Mouse (Mus musculus) mesoderm, embryonic 11.5 days (tissue): ENCODE measurements around the gene Bcl9l.

Experiments
- DNase-seq: peaks from one replicate; pipeline ENCODE4 v3.0.0-alpha.2; 2012; ENCODE audit warnings: low read depth, low spot score

Bcl9l gene

GRCm38 (mm10) chr9:44511935-44512716, 29.5 kb downstream of the Bcl9l start:
- DNase-seq = no peak

GRCm38 (mm10) chr9:44512717-44513003, 30.0 kb downstream of the Bcl9l start:
- DNase-seq = no peak

GRCm38 (mm10) chr9:44513121-44513520, 30.5 kb downstream of the Bcl9l start:
- no peak for DNase-seq

- DNase-seq = no peak
Measured at GRCm38 (mm10) chr9:44513610-44514009, 31.0 kb downstream of the Bcl9l start.

- DNase-seq = no peak
Measured at GRCm38 (mm10) chr9:44514147-44514546, 31.5 kb downstream of the Bcl9l start.

- no peak for DNase-seq
Measured at GRCm38 (mm10) chr9:44515131-44515751, 32.6 kb downstream of the Bcl9l start.

GRCm38 (mm10) chr9:44515891-44516290, 33.3 kb downstream of the Bcl9l start:
- DNase-seq = no peak

- no peak for DNase-seq
Measured at GRCm38 (mm10) chr9:44517368-44517767, 34.7 kb downstream of the Bcl9l start.

- DNase-seq = no peak
Measured at GRCm38 (mm10) chr9:44518068-44518467, 35.4 kb downstream of the Bcl9l start.

- no peak for DNase-seq
Measured at GRCm38 (mm10) chr9:44521927-44522326, 39.3 kb downstream of the Bcl9l start.

GRCm38 (mm10) chr9:44523686-44524085, 41.1 kb downstream of the Bcl9l start:
- DNase-seq = no peak

GRCm38 (mm10) chr9:44524235-44524826, 41.7 kb downstream of the Bcl9l start:
- DNase-seq = no peak

- DNase-seq = no peak
Measured at GRCm38 (mm10) chr9:44525001-44525400, 42.4 kb downstream of the Bcl9l start.

GRCm38 (mm10) chr9:44525589-44525988, 43.0 kb downstream of the Bcl9l start:
- no peak for DNase-seq

GRCm38 (mm10) chr9:44526337-44527112, 43.9 kb downstream of the Bcl9l start:
- DNase-seq = no peak

GRCm38 (mm10) chr9:44528340-44528739, 45.7 kb downstream of the Bcl9l start:
- no peak for DNase-seq

- no peak for DNase-seq
Measured at GRCm38 (mm10) chr9:44532991-44533580, 50.5 kb downstream of the Bcl9l start.

- no peak for DNase-seq
Measured at GRCm38 (mm10) chr9:44537625-44538301, 55.1 kb downstream of the Bcl9l start.

GRCm38 (mm10) chr9:44539816-44540421, 57.3 kb downstream of the Bcl9l start:
- no peak for DNase-seq

- DNase-seq = no peak
Measured at GRCm38 (mm10) chr9:44540676-44541075, 58.1 kb downstream of the Bcl9l start.

GRCm38 (mm10) chr9:44542364-44542763, 59.7 kb downstream of the Bcl9l start:
- no peak for DNase-seq
